Mouse (Mus musculus): ENCODE data around the gene Galnt16. TPM values are rescaled to one million over a fixed set of nuclear protein-coding genes. Genes with fewer than 3 reads are reported as not detected.

The Galnt16 gene
- total and polyA plus RNA-seq, 3 experiments = 0.01 to 0.27 TPM; not detected in 1

- H3K4me3 ChIP-seq (ENCODE audit: low read depth, low read length) = no peak overlapping the region
- DNase-seq (ENCODE audit: low spot score) = no peak
- H3K27me3 ChIP-seq (ENCODE audit: insufficient read depth, low read length) = peaks cover 21% of the 10 kb centered on the region
- ATAC-seq (ENCODE audit: extremely low read depth, insufficient number of reproducible peaks, low FRiP score, poor library complexity, severe bottlenecking) = no peak
- TF ChIP-seq CTCF (IDR thresholded peaks at IDR 0.05; ENCODE audit: low read depth, low read length) (no peak), GATA1 (IDR thresholded peaks at IDR 0.05; ENCODE audit: borderline replicate concordance, low read length) (no peak), POLR2AphosphoS5 (IDR thresholded peaks at IDR 0.05; ENCODE audit: insufficient replicate concordance, low read depth, low read length) (no peak), TAL1 (conservative IDR thresholded peaks at IDR 0.05; ENCODE audit: low read depth, low read length) (no peak), GATA2 (IDR thresholded peaks at IDR 0.05; ENCODE audit: borderline replicate concordance, low read depth, low read length) (no peak)
- H3K4me1 ChIP-seq (ENCODE audit: insufficient read depth, low read depth, low read length) = no peaks in the 10 kb centered on the region
- H3K36me3 ChIP-seq (replicated peaks) = no peaks in the 10 kb centered on the region
- H3K9me3 ChIP-seq (replicated peaks) = no peaks in the 10 kb centered on the region
Measured at GRCm38 (mm10) chr12:80620501-80620900, 102.4 kb downstream of the Galnt16 start.

- DNase-seq (ENCODE audit: low spot score) = no peak
- ATAC-seq (ENCODE audit: extremely low read depth, insufficient number of reproducible peaks, low FRiP score, poor library complexity, severe bottlenecking) = no peak
- Histone ChIP-seq H3K4me1 (ENCODE audit: insufficient read depth, low read depth, low read length) (peaks cover 3% of the 10 kb centered on the region; the same call in 1 of the 2 replicates), H3K27me3 (ENCODE audit: insufficient read depth, low read length) (no peaks in the 10 kb centered on the region), H3K36me3 (replicated peaks) (peaks cover 83% of the 10 kb centered on the region), H3K4me3 (ENCODE audit: low read depth, low read length) (no peak overlapping the region), H3K9me3 (replicated peaks) (no peaks in the 10 kb centered on the region)
- TF ChIP-seq GATA2 (IDR thresholded peaks at IDR 0.05; ENCODE audit: borderline replicate concordance, low read depth, low read length) = no peak
- TF ChIP-seq POLR2AphosphoS5 (IDR thresholded peaks at IDR 0.05; ENCODE audit: insufficient replicate concordance, low read depth, low read length) = no peak; the same call in 1 of the 2 replicates
Measured at GRCm38 (mm10) chr12:80631790-80632189, 113.7 kb downstream of the Galnt16 start.

- Histone ChIP-seq H3K36me3 (replicated peaks) (peaks cover 64% of the 10 kb centered on the region), H3K4me3 (ENCODE audit: low read depth, low read length) (peak overlapping the region; percentile 86), H3K4me1 (ENCODE audit: insufficient read depth, low read depth, low read length) (peaks cover 65% of the 10 kb centered on the region), H3K27me3 (ENCODE audit: insufficient read depth, low read length) (no peaks in the 10 kb centered on the region), H3K9me3 (replicated peaks) (no peaks in the 10 kb centered on the region)
- DNase-seq (ENCODE audit: low spot score) = peak; percentile 74
- TF ChIP-seq CTCF (IDR thresholded peaks at IDR 0.05; ENCODE audit: low read depth, low read length) (peak; percentile 98), TAL1 (conservative IDR thresholded peaks at IDR 0.05; ENCODE audit: low read depth, low read length) (no peak)
- ATAC-seq (ENCODE audit: extremely low read depth, insufficient number of reproducible peaks, low FRiP score, poor library complexity, severe bottlenecking) = no peak
Measured at GRCm38 (mm10) chr12:80642725-80643692, 124.9 kb downstream of the Galnt16 start.

GRCm38 (mm10) chr12:80643693-80644505, 125.8 kb downstream of the Galnt16 start, which contains the start of the genes Slc39a9 and Erh:
Slc39a9 (plus strand) TSS chr12:80643883.
Erh (minus strand) TSS chr12:80644341.
- peaks cover 62% of the 10 kb centered on the region for H3K4me1 ChIP-seq (ENCODE audit: insufficient read depth, low read depth, low read length)
- no peaks in the 10 kb centered on the region for H3K27me3 ChIP-seq (ENCODE audit: insufficient read depth, low read length)
- TF ChIP-seq TAL1 (conservative IDR thresholded peaks at IDR 0.05; ENCODE audit: low read depth, low read length) = no peak
- TF ChIP-seq GATA1 (IDR thresholded peaks at IDR 0.05; ENCODE audit: borderline replicate concordance, low read length) = no peak
- TF ChIP-seq POLR2AphosphoS5 (IDR thresholded peaks at IDR 0.05; ENCODE audit: insufficient replicate concordance, low read depth, low read length) = no peak; the same call in 1 of the 2 replicates
- TF ChIP-seq GATA2 (IDR thresholded peaks at IDR 0.05; ENCODE audit: borderline replicate concordance, low read depth, low read length) = no peak
- no peak for TF ChIP-seq CTCF (IDR thresholded peaks at IDR 0.05; ENCODE audit: low read depth, low read length)
- peak; percentile 98 for DNase-seq (ENCODE audit: low spot score)
- H3K9me3 ChIP-seq (replicated peaks) = no peaks in the 10 kb centered on the region
- H3K36me3 ChIP-seq (replicated peaks) = peaks cover 64% of the 10 kb centered on the region
- peak within 1 kb of the TSS; percentile 86 for H3K4me3 ChIP-seq (ENCODE audit: low read depth, low read length)
- ATAC-seq (ENCODE audit: extremely low read depth, insufficient number of reproducible peaks, low FRiP score, poor library complexity, severe bottlenecking) = peak; percentile 83

GRCm38 (mm10) chr12:80644506-80644868, 126.4 kb downstream of the Galnt16 start:
- H3K4me1 ChIP-seq (ENCODE audit: insufficient read depth, low read depth, low read length) = peaks cover 62% of the 10 kb centered on the region
- no peaks in the 10 kb centered on the region for H3K9me3 ChIP-seq (replicated peaks)
- TF ChIP-seq CTCF (IDR thresholded peaks at IDR 0.05; ENCODE audit: low read depth, low read length) (no peak), TAL1 (conservative IDR thresholded peaks at IDR 0.05; ENCODE audit: low read depth, low read length) (no peak), POLR2AphosphoS5 (IDR thresholded peaks at IDR 0.05; ENCODE audit: insufficient replicate concordance, low read depth, low read length) (no peak), GATA2 (IDR thresholded peaks at IDR 0.05; ENCODE audit: borderline replicate concordance, low read depth, low read length) (no peak), GATA1 (IDR thresholded peaks at IDR 0.05; ENCODE audit: borderline replicate concordance, low read length) (no peak)
- DNase-seq (ENCODE audit: low spot score) (no peak), ATAC-seq (ENCODE audit: extremely low read depth, insufficient number of reproducible peaks, low FRiP score, poor library complexity, severe bottlenecking) (no peak)
- H3K36me3 ChIP-seq (replicated peaks) = peaks cover 63% of the 10 kb centered on the region
- peak overlapping the region; percentile 86 for H3K4me3 ChIP-seq (ENCODE audit: low read depth, low read length)
- H3K27me3 ChIP-seq (ENCODE audit: insufficient read depth, low read length) = no peaks in the 10 kb centered on the region

- no peaks in the 10 kb centered on the region for H3K9me3 ChIP-seq (replicated peaks)
- TF ChIP-seq GATA2 (IDR thresholded peaks at IDR 0.05; ENCODE audit: borderline replicate concordance, low read depth, low read length) (no peak), TAL1 (conservative IDR thresholded peaks at IDR 0.05; ENCODE audit: low read depth, low read length) (no peak), GATA1 (IDR thresholded peaks at IDR 0.05; ENCODE audit: borderline replicate concordance, low read length) (no peak), CTCF (IDR thresholded peaks at IDR 0.05; ENCODE audit: low read depth, low read length) (no peak), POLR2AphosphoS5 (IDR thresholded peaks at IDR 0.05; ENCODE audit: insufficient replicate concordance, low read depth, low read length) (no peak)
- H3K4me1 ChIP-seq (ENCODE audit: insufficient read depth, low read depth, low read length) = peaks cover 48% of the 10 kb centered on the region
- no peak overlapping the region; the same call in 1 of the 2 replicates for H3K4me3 ChIP-seq (ENCODE audit: low read depth, low read length)
- H3K36me3 ChIP-seq (replicated peaks) = peaks cover 55% of the 10 kb centered on the region
- no peak for ATAC-seq (ENCODE audit: extremely low read depth, insufficient number of reproducible peaks, low FRiP score, poor library complexity, severe bottlenecking)
- no peaks in the 10 kb centered on the region for H3K27me3 ChIP-seq (ENCODE audit: insufficient read depth, low read length)
- DNase-seq (ENCODE audit: low spot score) = no peak
Measured at GRCm38 (mm10) chr12:80646377-80646776, 128.3 kb downstream of the Galnt16 start.

All from G1E (cell line).